Mouse (Mus musculus) stomach, postnatal 0 days (tissue): ENCODE results near the gene Npdc1.

Experiments used
- CTCF ChIP-seq: IDR thresholded peaks from 2 replicates; pipeline ENCODE4 v1.5.1; 2016; ENCODE audit warnings: antibody characterized with exemption, low read depth, mild to moderate bottlenecking, moderate library complexity
- EP300 ChIP-seq: optimal IDR thresholded peaks from 2 replicates; pipeline ENCODE3; 2016; ENCODE audit warnings: antibody characterized with exemption

DNA sequence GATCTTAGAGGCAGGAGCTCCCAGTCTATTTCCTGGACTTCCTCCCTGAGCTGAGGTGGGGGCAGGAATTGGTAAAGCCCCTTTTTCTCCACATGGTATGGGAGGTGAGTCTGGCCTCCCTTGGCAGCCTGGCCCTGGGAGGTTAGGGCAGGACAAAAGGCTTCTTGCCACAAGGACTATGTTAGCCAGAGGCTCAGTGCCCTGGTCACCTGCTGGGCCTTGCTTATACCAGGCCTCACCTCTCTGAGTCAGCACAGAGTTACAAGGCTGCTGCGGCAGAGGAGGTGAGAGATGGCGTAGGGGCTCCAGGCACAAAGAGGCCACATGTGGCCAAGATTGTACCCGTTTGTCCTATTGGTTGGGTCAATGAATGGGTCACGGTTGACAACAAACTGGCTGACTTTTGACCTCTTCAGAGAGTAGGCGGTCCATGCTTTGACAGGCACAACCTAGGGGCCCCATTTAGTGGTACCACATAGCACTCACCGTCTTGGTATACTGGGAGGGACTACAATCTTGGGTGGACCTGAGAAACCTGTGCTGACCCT, 32.2 kb downstream of the Npdc1 start:
- TF ChIP-seq CTCF (no peak), EP300 (no peak)
